Mouse (Mus musculus): ENCODE data around the gene Ifitm1.

- TF ChIP-seq NANOG (IDR thresholded peaks at IDR 0.05; ENCODE audit: borderline replicate concordance, low read length) = no peak
- TF ChIP-seq CTCF (conservative IDR thresholded peaks at IDR 0.05; ENCODE audit: low read length) = no peak
Observed at GRCm38 (mm10) chr7:140951765-140952164, 15.3 kb upstream of the Ifitm1 start.

All from E14TG2a.4 (cell line).